Mouse (Mus musculus): Measurements from ENCODE around the gene D930048N14Rik. TPM values are rescaled to one million over a fixed set of nuclear protein-coding genes. Genes with fewer than 3 reads are reported as not detected.
A peak's percentile ranks its signal among the peaks of the same experiment; 100 is the strongest.
"Not testable (repeated sequence)": the region's sequence is repeated elsewhere in the genome, so short reads cannot be mapped to it uniquely, and the experiment has no call there.

D930048N14Rik gene
- polyA plus RNA-seq, 1 experiment from 2014 or later: 1.2 TPM

- H3K36me3 ChIP-seq (ENCODE audit: control insufficient read depth, insufficient read depth, low read length): peaks cover 27% of the 10 kb centered on the region
- no peaks in the 10 kb centered on the region for H3K27me3 ChIP-seq (ENCODE audit: control insufficient read depth, insufficient read depth, low read depth, low read length)
- H3K9me3 ChIP-seq (replicated peaks; ENCODE audit: control insufficient read depth, low read length, poor library complexity, severe bottlenecking): no peaks in the 10 kb centered on the region
- ATAC-seq: no peak
- WGBS: 85% methylated on average over 5 of the region's 5 CpGs
- H3K9ac ChIP-seq (ENCODE audit: low read depth, low read length): no peak overlapping the region
- H3K4me1 ChIP-seq (ENCODE audit: control insufficient read depth, insufficient read depth, low read length): peaks cover 10% of the 10 kb centered on the region
- no peak overlapping the region for H3K4me2 ChIP-seq (ENCODE audit: low read length)
- no peak overlapping the region for H3K27ac ChIP-seq (ENCODE audit: low read length)
- H3K4me3 ChIP-seq (ENCODE audit: low read depth, low read length): no peak overlapping the region
Measured at GRCm38 (mm10) chr11:51625187-51625820, 25.4 kb upstream of the D930048N14Rik start.

GRCm38 (mm10) chr11:51627425-51627824 is 23.3 kb upstream of the D930048N14Rik start:
- Histone ChIP-seq H3K27ac (ENCODE audit: low read length) (no peak overlapping the region), H3K36me3 (ENCODE audit: control insufficient read depth, insufficient read depth, low read length) (peaks cover 27% of the 10 kb centered on the region), H3K4me2 (ENCODE audit: low read length) (no peak overlapping the region), H3K4me1 (ENCODE audit: control insufficient read depth, insufficient read depth, low read length) (no peaks in the 10 kb centered on the region), H3K9ac (ENCODE audit: low read depth, low read length) (no peak overlapping the region), H3K9me3 (replicated peaks; ENCODE audit: control insufficient read depth, low read length, poor library complexity, severe bottlenecking) (no peaks in the 10 kb centered on the region), H3K27me3 (ENCODE audit: control insufficient read depth, insufficient read depth, low read depth, low read length) (no peaks in the 10 kb centered on the region), H3K4me3 (ENCODE audit: low read depth, low read length) (no peak overlapping the region)
- no peak for ATAC-seq
- 94% methylated on average over 9 of the region's 9 CpGs for WGBS

- no peaks in the 10 kb centered on the region for H3K27me3 ChIP-seq (ENCODE audit: control insufficient read depth, insufficient read depth, low read depth, low read length)
- no peak overlapping the region for H3K27ac ChIP-seq (ENCODE audit: low read length)
- H3K4me1 ChIP-seq (ENCODE audit: control insufficient read depth, insufficient read depth, low read length): no peaks in the 10 kb centered on the region
- H3K36me3 ChIP-seq (ENCODE audit: control insufficient read depth, insufficient read depth, low read length): peaks cover 22% of the 10 kb centered on the region
- H3K4me3 ChIP-seq (ENCODE audit: low read depth, low read length): no peak overlapping the region
- ATAC-seq: no peak
- H3K4me2 ChIP-seq (ENCODE audit: low read length): no peak overlapping the region
- H3K9ac ChIP-seq (ENCODE audit: low read depth, low read length): no peak overlapping the region
- WGBS: 89% methylated on average over 8 of the region's 8 CpGs
- no peaks in the 10 kb centered on the region for H3K9me3 ChIP-seq (replicated peaks; ENCODE audit: control insufficient read depth, low read length, poor library complexity, severe bottlenecking)
Measured at GRCm38 (mm10) chr11:51627907-51628306, 22.8 kb upstream of the D930048N14Rik start.

- Histone ChIP-seq H3K4me3 (ENCODE audit: low read depth, low read length) (no peak overlapping the region), H3K36me3 (ENCODE audit: control insufficient read depth, insufficient read depth, low read length) (peaks cover 8% of the 10 kb centered on the region), H3K4me1 (ENCODE audit: control insufficient read depth, insufficient read depth, low read length) (peaks cover 4% of the 10 kb centered on the region), H3K27ac (ENCODE audit: low read length) (no peak overlapping the region), H3K27me3 (ENCODE audit: control insufficient read depth, insufficient read depth, low read depth, low read length) (no peaks in the 10 kb centered on the region), H3K4me2 (ENCODE audit: low read length) (no peak overlapping the region), H3K9me3 (replicated peaks; ENCODE audit: control insufficient read depth, low read length, poor library complexity, severe bottlenecking) (no peaks in the 10 kb centered on the region), H3K9ac (ENCODE audit: low read depth, low read length) (no peak overlapping the region)
- no peak for ATAC-seq
- 85% methylated on average over 15 of the region's 15 CpGs for WGBS
Measured at GRCm38 (mm10) chr11:51629651-51630314, 21.0 kb upstream of the D930048N14Rik start.

- whole genome bisulfite sequencing: 87% methylated on average over 6 of the region's 6 CpGs
- no peak for ATAC-seq
- H3K36me3 ChIP-seq (ENCODE audit: control insufficient read depth, insufficient read depth, low read length): no peaks in the 10 kb centered on the region
Measured at GRCm38 (mm10) chr11:51632130-51632753, 18.5 kb upstream of the D930048N14Rik start.

GRCm38 (mm10) chr11:51633200-51633599 is 17.6 kb upstream of the D930048N14Rik start:
- H3K27ac ChIP-seq (ENCODE audit: low read length); H3K36me3 ChIP-seq (ENCODE audit: control insufficient read depth, insufficient read depth, low read length); H3K4me3 ChIP-seq (ENCODE audit: low read depth, low read length); H3K9ac ChIP-seq (ENCODE audit: low read depth, low read length); H3K27me3 ChIP-seq (ENCODE audit: control insufficient read depth, insufficient read depth, low read depth, low read length); ATAC-seq; H3K4me2 ChIP-seq (ENCODE audit: low read length); H3K9me3 ChIP-seq (replicated peaks; ENCODE audit: control insufficient read depth, low read length, poor library complexity, severe bottlenecking): not testable (repeated sequence)
- peaks cover 15% of the 10 kb centered on the region for H3K4me1 ChIP-seq (ENCODE audit: control insufficient read depth, insufficient read depth, low read length)
- 94% methylated on average over 7 of the region's 7 CpGs for WGBS

More at GRCm38 (mm10) chr11:51632130-51632753, 18.5 kb upstream of the D930048N14Rik start:
- no peak overlapping the region for H3K27ac ChIP-seq (ENCODE audit: low read length)
- no peaks in the 10 kb centered on the region for H3K27me3 ChIP-seq (ENCODE audit: control insufficient read depth, insufficient read depth, low read depth, low read length)
- no peak overlapping the region for H3K4me2 ChIP-seq (ENCODE audit: low read length)
- H3K9ac ChIP-seq (ENCODE audit: low read depth, low read length): no peak overlapping the region
- no peaks in the 10 kb centered on the region for H3K9me3 ChIP-seq (replicated peaks; ENCODE audit: control insufficient read depth, low read length, poor library complexity, severe bottlenecking)
- H3K4me3 ChIP-seq (ENCODE audit: low read depth, low read length): no peak overlapping the region
- peaks cover 15% of the 10 kb centered on the region for H3K4me1 ChIP-seq (ENCODE audit: control insufficient read depth, insufficient read depth, low read length)

GRCm38 (mm10) chr11:51633721-51634120 is 17.0 kb upstream of the D930048N14Rik start:
- ATAC-seq: no peak
- no peak overlapping the region for H3K27ac ChIP-seq (ENCODE audit: low read length)
- no peaks in the 10 kb centered on the region for H3K27me3 ChIP-seq (ENCODE audit: control insufficient read depth, insufficient read depth, low read depth, low read length)
- H3K4me3 ChIP-seq (ENCODE audit: low read depth, low read length): no peak overlapping the region
- no peak overlapping the region for H3K9ac ChIP-seq (ENCODE audit: low read depth, low read length)
- 90% methylated on average over 3 of the region's 3 CpGs for WGBS
- H3K9me3 ChIP-seq (replicated peaks; ENCODE audit: control insufficient read depth, low read length, poor library complexity, severe bottlenecking): no peaks in the 10 kb centered on the region
- H3K4me1 ChIP-seq (ENCODE audit: control insufficient read depth, insufficient read depth, low read length): peaks cover 15% of the 10 kb centered on the region
- no peaks in the 10 kb centered on the region for H3K36me3 ChIP-seq (ENCODE audit: control insufficient read depth, insufficient read depth, low read length)
- no peak overlapping the region for H3K4me2 ChIP-seq (ENCODE audit: low read length)

- H3K4me1 ChIP-seq (ENCODE audit: control insufficient read depth, insufficient read depth, low read length): peaks cover 15% of the 10 kb centered on the region
- 17% methylated on average over 6 of the region's 6 CpGs for WGBS
- H3K4me3 ChIP-seq (ENCODE audit: low read depth, low read length): peak overlapping the region; percentile 75
- no peaks in the 10 kb centered on the region for H3K9me3 ChIP-seq (replicated peaks; ENCODE audit: control insufficient read depth, low read length, poor library complexity, severe bottlenecking)
- H3K36me3 ChIP-seq (ENCODE audit: control insufficient read depth, insufficient read depth, low read length): no peaks in the 10 kb centered on the region
- H3K27me3 ChIP-seq (ENCODE audit: control insufficient read depth, insufficient read depth, low read depth, low read length): no peaks in the 10 kb centered on the region
- H3K9ac ChIP-seq (ENCODE audit: low read depth, low read length): peak overlapping the region; percentile 82
- peak overlapping the region; percentile 78 for H3K4me2 ChIP-seq (ENCODE audit: low read length)
- ATAC-seq: peak; percentile 2; the same call in 1 of the 2 replicates
- peak overlapping the region; percentile 79 for H3K27ac ChIP-seq (ENCODE audit: low read length)
Measured at GRCm38 (mm10) chr11:51635127-51635524, 15.6 kb upstream of the D930048N14Rik start.
